In genomic region chr9:124456572-124456971, GRCm38 (mm10) we compare ENCODE assay signal across 8 mouse cellular contexts. TPM values are rescaled to one million over a fixed set of nuclear protein-coding genes. Genes with fewer than 3 reads are reported as not detected.
DNase-seq lines count a peak whose midpoint lies in the region; ATAC-seq and TF ChIP-seq lines count a peak whose summit lies in the region.

No protein-coding gene starts in this region.

- H3K4me2 ChIP-seq in forebrain, postnatal 0 days (ENCODE audit: low read depth) = no peak overlapping the region
- no peak overlapping the region for H3K4me2 ChIP-seq in forebrain, embryonic 13.5 days
- no peak overlapping the region for H3K4me2 ChIP-seq in intestine, embryonic 15.5 days (replicated peaks)

- peak; percentile 60 for TF ChIP-seq CTCF in forebrain, postnatal 0 days (IDR thresholded peaks at IDR 0.05; ENCODE audit: low read depth)
- TF ChIP-seq CTCF in lung, adult 2 months (IDR thresholded peaks at IDR 0.05; ENCODE audit: insufficient read depth, low read length) = peak; percentile 40

- H3K4me3 ChIP-seq in forebrain, postnatal 0 days (ENCODE audit: low read depth, low read length) = no peak overlapping the region
- no peak overlapping the region for H3K4me3 ChIP-seq in forebrain, embryonic 13.5 days
- no peak overlapping the region for H3K4me3 ChIP-seq in intestine, embryonic 15.5 days (replicated peaks)
- H3K4me3 ChIP-seq in lung, adult 2 months (replicated peaks; ENCODE audit: extremely low read depth, low read depth, low read length) = no peak overlapping the region

- no peak for TF ChIP-seq POLR2A in lung, adult 2 months (IDR thresholded peaks at IDR 0.05; ENCODE audit: borderline replicate concordance, extremely low read depth, low read depth, low read length)

- no peak overlapping the region for H3K27ac ChIP-seq in forebrain, postnatal 0 days (ENCODE audit: low read depth, low read length)
- H3K27ac ChIP-seq in forebrain, embryonic 13.5 days = no peak overlapping the region
- H3K27ac ChIP-seq in intestine, embryonic 15.5 days = no peak overlapping the region

- 4% methylated on average over 1 of the region's 1 CpGs for WGBS in forebrain, postnatal 0 days
- WGBS in forebrain, embryonic 13.5 days = 0% methylated on average over 1 of the region's 1 CpGs
- WGBS in intestine, embryonic 15.5 days = 5% methylated on average over 1 of the region's 1 CpGs
- 5% methylated on average over 1 of the region's 1 CpGs for WGBS in lung, adult 2 months

- H3K4me1 ChIP-seq in forebrain, postnatal 0 days (ENCODE audit: insufficient read depth) = no peaks in the 10 kb centered on the region
- H3K4me1 ChIP-seq in forebrain, embryonic 13.5 days = no peaks in the 10 kb centered on the region
- H3K4me1 ChIP-seq in intestine, embryonic 15.5 days (replicated peaks) = no peaks in the 10 kb centered on the region
- no peaks in the 10 kb centered on the region for H3K4me1 ChIP-seq in lung, adult 2 months (ENCODE audit: control insufficient read depth, insufficient read depth, low read length)

- no peaks in the 10 kb centered on the region for H3K27me3 ChIP-seq in forebrain, postnatal 0 days (ENCODE audit: insufficient read depth, low read length)
- H3K27me3 ChIP-seq in forebrain, embryonic 13.5 days = no peaks in the 10 kb centered on the region
- no peaks in the 10 kb centered on the region for H3K27me3 ChIP-seq in intestine, embryonic 15.5 days (replicated peaks)

- no peaks in the 10 kb centered on the region for H3K9me3 ChIP-seq in forebrain, postnatal 0 days (ENCODE audit: low read length)
- H3K9me3 ChIP-seq in forebrain, embryonic 13.5 days (replicated peaks) = no peaks in the 10 kb centered on the region
- H3K9me3 ChIP-seq in intestine, embryonic 15.5 days = no peaks in the 10 kb centered on the region

- ATAC-seq in forebrain, postnatal 0 days = no peak
- ATAC-seq in forebrain, embryonic 13.5 days = no peak
- ATAC-seq in intestine, embryonic 15.5 days = peak; percentile 81

- DNase-seq in forebrain, postnatal 0 days = no peak
- peak; percentile 58 for DNase-seq in 3T3-L1 (ENCODE audit: low read depth, low spot score)
- DNase-seq in adrenal gland, postnatal 25 days = peak; percentile 27
- DNase-seq in lung, adult 2 months = peak; percentile 64
- DNase-seq in urinary bladder, adult 2 months (ENCODE audit: low spot score) = peak; percentile 32
- no peak for DNase-seq in MN1 (ENCODE audit: low spot score)

- no peaks in the 10 kb centered on the region for H3K36me3 ChIP-seq in forebrain, postnatal 0 days (ENCODE audit: insufficient read depth)
- H3K36me3 ChIP-seq in forebrain, embryonic 13.5 days (ENCODE audit: poor library complexity, severe bottlenecking) = no peaks in the 10 kb centered on the region
- no peaks in the 10 kb centered on the region for H3K36me3 ChIP-seq in intestine, embryonic 15.5 days

- H3K9ac ChIP-seq in forebrain, postnatal 0 days = no peak overlapping the region
- H3K9ac ChIP-seq in forebrain, embryonic 13.5 days = no peak overlapping the region
- no peak overlapping the region for H3K9ac ChIP-seq in intestine, embryonic 15.5 days

RNA-seq across cellular contexts. Expression of gene Ppp2r3d, which starts 20.1 kb away (rescaled TPM):
- 79.2 and 118 TPM in 2 replicates for total RNA-seq in forebrain, postnatal 0 days (2014; rRNA removed)
- polyA plus RNA-seq in forebrain, postnatal 0 days (2015; fragmentation: Nextera tagmentation; extraction: Ambion mirVana) = 143 and 152 TPM in 2 replicates
- polyA plus RNA-seq in forebrain, embryonic 13.5 days (2015; fragmentation: Nextera tagmentation; extraction: Ambion mirVana) = 132 and 136 TPM in 2 replicates
- 101 and 138 TPM in 2 replicates for total RNA-seq in adrenal gland, postnatal 25 days (2021)
- 135 and 148 TPM in 2 replicates for polyA plus RNA-seq in intestine, embryonic 15.5 days (2015; fragmentation: Nextera tagmentation; extraction: Ambion mirVana)
- 241 and 301 TPM in 2 replicates for polyA plus RNA-seq in lung, adult 2 months (2012; rRNA removed)
- 137 and 145 TPM in 2 replicates for polyA plus RNA-seq in urinary bladder, adult 2 months (2012; rRNA removed)

RNA-seq across cellular contexts. Expression of gene Gm21836, which starts 37.0 kb away (rescaled TPM):
- total RNA-seq in forebrain, postnatal 0 days (2014; rRNA removed) = not detected in 2 replicates
- polyA plus RNA-seq in forebrain, postnatal 0 days (2015; fragmentation: Nextera tagmentation; extraction: Ambion mirVana) = not detected in 2 replicates
- polyA plus RNA-seq in forebrain, embryonic 13.5 days (2015; fragmentation: Nextera tagmentation; extraction: Ambion mirVana) = not detected in 2 replicates
- not detected in 2 replicates for total RNA-seq in adrenal gland, postnatal 25 days (2021)
- polyA plus RNA-seq in intestine, embryonic 15.5 days (2015; fragmentation: Nextera tagmentation; extraction: Ambion mirVana) = not detected in 2 replicates
- not detected in 2 replicates for polyA plus RNA-seq in lung, adult 2 months (2012; rRNA removed)
- not detected in 2 replicates for polyA plus RNA-seq in urinary bladder, adult 2 months (2012; rRNA removed)

Comparison
In these comparisons a context has a peak if more than half of its experiments do, and no peak if none do; other contexts are left out.
1. DNase-seq: peak in 3T3-L1 (single experiment), adrenal gland, postnatal 25 days (single experiment), lung, adult 2 months (single experiment) and urinary bladder, adult 2 months (single experiment); none in forebrain, postnatal 0 days (single experiment) and MN1 (single experiment).